Mouse (Mus musculus) midbrain, embryonic 13.5 days (tissue): ENCODE results near the gene Nhej1. TPM values are rescaled to one million over a fixed set of nuclear protein-coding genes. Genes with fewer than 3 reads are reported as not detected.

ENCODE experiments used
- ATAC-seq: fragments of 200-750 bp; cut with Nextera tagmentation; 2 replicates; pipeline ENCODE4 v1.8.0; 2017; ENCODE audit warnings: mild to moderate bottlenecking, moderate TSS enrichment, moderate library complexity
- H3K27ac ChIP-seq: fragments of 300-500 bp; sonication (generic); 2 replicates; pipeline ENCODE4 v1.5.1; 2015; ENCODE audit warnings: inconsistent platforms, mild to moderate bottlenecking, moderate library complexity
- H3K27me3 ChIP-seq: fragments of 300-500 bp; sonication (generic); 2 replicates; pipeline ENCODE4 v1.6.1; 2015; ENCODE audit warnings: mild to moderate bottlenecking, inconsistent platforms
- H3K36me3 ChIP-seq: fragments of 300-500 bp; sonication (generic); 2 replicates; pipeline ENCODE4 v1.6.1; 2015; ENCODE audit warnings: mild to moderate bottlenecking, inconsistent platforms
- H3K4me1 ChIP-seq: fragments of 300-500 bp; sonication (generic); replicated peaks from 2 replicates; pipeline ENCODE4 v1.6.1; 2015; ENCODE audit warnings: inconsistent platforms
- H3K4me2 ChIP-seq: fragments of 300-500 bp; sonication (generic); replicated peaks from 2 replicates; pipeline ENCODE4 v1.6.1; 2015; ENCODE audit warnings: moderate library complexity, mild to moderate bottlenecking, inconsistent platforms
- H3K4me3 ChIP-seq: fragments of 300-500 bp; sonication (generic); replicated peaks from 2 replicates; pipeline ENCODE4 v1.5.1; 2015; ENCODE audit warnings: mild to moderate bottlenecking, inconsistent platforms
- H3K9ac ChIP-seq: fragments of 300-500 bp; sonication (generic); replicated peaks from 2 replicates; pipeline ENCODE4 v1.6.1; 2015; ENCODE audit warnings: mild to moderate bottlenecking, inconsistent platforms
- H3K9me3 ChIP-seq: fragments of 300-500 bp; sonication (generic); 2 replicates; pipeline ENCODE4 v1.6.1; 2016; ENCODE audit warnings: mild to moderate bottlenecking, inconsistent platforms
- WGBS: fragments of 180-500 bp; shearing (Covaris S2); methylation state at CpG from one replicate; pipeline ENCODE4 v1.1.7; 2015; 5-methylcytosine and 5-hydroxymethylcytosine counted together
- polyA plus RNA-seq: library from polyadenylated mRNA; unstranded; fragments of >200 nt; fragmentation: Nextera tagmentation; extraction: Ambion mirVana; gene quantifications from 2 replicates; pipeline ENCODE4 v1.2.1, GENCODE M21; 2015

Nhej1 gene
- polyA plus RNA-seq, 1 experiment from 2014 or later: 8.7 TPM

- Histone ChIP-seq H3K9ac (0 out of 2 replicates have a peak overlapping the region, but pooled peaks have one; percentile 28), H3K9me3 (no peaks in the 10 kb centered on the region), H3K4me3 (no peak overlapping the region), H3K4me2 (peak overlapping the region; percentile 44), H3K4me1 (peaks cover 6% of the 10 kb centered on the region), H3K27ac (no peak overlapping the region), H3K36me3 (no peaks in the 10 kb centered on the region), H3K27me3 (no peaks in the 10 kb centered on the region; the same call in 1 of the 2 replicates)
- 20% methylated on average over 16 of the region's 16 CpGs for WGBS
- peak; percentile 55; the same call in 1 of the 2 replicates for ATAC-seq
Measured at GRCm38 (mm10) chr1:74964494-74965215, 160.3 kb downstream of the Nhej1 start.

GRCm38 (mm10) chr1:74962853-74963227, 162.2 kb downstream of the Nhej1 start:
- Histone ChIP-seq H3K36me3 (no peaks in the 10 kb centered on the region), H3K27ac (no peak overlapping the region), H3K4me1 (peaks cover 6% of the 10 kb centered on the region), H3K9me3 (no peaks in the 10 kb centered on the region), H3K27me3 (peaks cover 12% of the 10 kb centered on the region), H3K9ac (no peak overlapping the region), H3K4me3 (no peak overlapping the region), H3K4me2 (no peak overlapping the region)
- no peak for ATAC-seq
- 91% methylated on average over 5 of the region's 5 CpGs for WGBS

- no peaks in the 10 kb centered on the region for H3K36me3 ChIP-seq
- no peak overlapping the region for H3K4me3 ChIP-seq
- H3K4me2 ChIP-seq: no peak overlapping the region
- peaks cover 6% of the 10 kb centered on the region for H3K4me1 ChIP-seq
- no peak overlapping the region for H3K9ac ChIP-seq
- no peak overlapping the region for H3K27ac ChIP-seq
- 76% methylated on average over 5 of the region's 5 CpGs for WGBS
- ATAC-seq: no peak
- peaks cover 17% of the 10 kb centered on the region for H3K27me3 ChIP-seq
- no peaks in the 10 kb centered on the region for H3K9me3 ChIP-seq
Measured at GRCm38 (mm10) chr1:74962126-74962852, 162.7 kb downstream of the Nhej1 start.

GRCm38 (mm10) chr1:74961722-74962121, 163.3 kb downstream of the Nhej1 start:
- peaks cover 6% of the 10 kb centered on the region for H3K4me1 ChIP-seq
- WGBS: 90% methylated on average over 7 of the region's 7 CpGs
- no peak overlapping the region for H3K9ac ChIP-seq
- no peak for ATAC-seq
- H3K27me3 ChIP-seq: peaks cover 22% of the 10 kb centered on the region
- H3K27ac ChIP-seq: no peak overlapping the region
- H3K4me3 ChIP-seq: no peak overlapping the region
- H3K9me3 ChIP-seq: no peaks in the 10 kb centered on the region
- no peaks in the 10 kb centered on the region for H3K36me3 ChIP-seq
- no peak overlapping the region for H3K4me2 ChIP-seq

GRCm38 (mm10) chr1:74960059-74960458, 164.9 kb downstream of the Nhej1 start:
- H3K36me3 ChIP-seq: no peaks in the 10 kb centered on the region
- no peak overlapping the region for H3K27ac ChIP-seq
- H3K4me1 ChIP-seq: peaks cover 5% of the 10 kb centered on the region
- no peak for ATAC-seq
- no peaks in the 10 kb centered on the region for H3K9me3 ChIP-seq
- WGBS: 89% methylated on average over 7 of the region's 7 CpGs
- peaks cover 34% of the 10 kb centered on the region for H3K27me3 ChIP-seq
- H3K4me3 ChIP-seq: no peak overlapping the region
- H3K9ac ChIP-seq: no peak overlapping the region
- no peak overlapping the region for H3K4me2 ChIP-seq

- H3K36me3 ChIP-seq: no peaks in the 10 kb centered on the region
- H3K4me1 ChIP-seq: peaks cover 42% of the 10 kb centered on the region
- H3K27ac ChIP-seq: no peak within 1 kb of the TSS
- under 1% methylated on average over 55 of the region's 55 CpGs for WGBS
- peak within 1 kb of the TSS; percentile 39 for H3K4me3 ChIP-seq
- no peaks in the 10 kb centered on the region for H3K9me3 ChIP-seq
- H3K27me3 ChIP-seq: peaks cover 94% of the 10 kb centered on the region
- H3K9ac ChIP-seq: peak within 1 kb of the TSS; percentile 39; the same call in 1 of the 2 replicates
- 0 out of 2 replicates have a peak, but pooled peaks have one; percentile 4 for ATAC-seq
- H3K4me2 ChIP-seq: peak within 1 kb of the TSS; percentile 59
Measured at GRCm38 (mm10) chr1:74951556-74952210, 173.3 kb downstream of the Nhej1 start, which contains the start of gene Ihh. Ihh (minus strand) TSS chr1:74951672.

- peak overlapping the region; percentile 39 for H3K4me3 ChIP-seq
- no peaks in the 10 kb centered on the region for H3K9me3 ChIP-seq
- H3K27ac ChIP-seq: no peak overlapping the region
- 2% methylated on average over 82 of the region's 84 CpGs for WGBS
- peaks cover 42% of the 10 kb centered on the region for H3K4me1 ChIP-seq
- H3K4me2 ChIP-seq: peak overlapping the region; percentile 59
- no peaks in the 10 kb centered on the region for H3K36me3 ChIP-seq
- H3K9ac ChIP-seq: peak overlapping the region; percentile 39; the same call in 1 of the 2 replicates
- ATAC-seq: 0 out of 2 replicates have a peak, but pooled peaks have one; percentile 5
- peaks cover 97% of the 10 kb centered on the region for H3K27me3 ChIP-seq
Measured at GRCm38 (mm10) chr1:74950576-74951490, 174.2 kb downstream of the Nhej1 start.

- Histone ChIP-seq H3K36me3 (no peaks in the 10 kb centered on the region), H3K9me3 (no peaks in the 10 kb centered on the region), H3K4me1 (peaks cover 42% of the 10 kb centered on the region), H3K27me3 (peaks cover 98% of the 10 kb centered on the region), H3K4me3 (peak overlapping the region; percentile 39; the same call in 1 of the 2 replicates), H3K9ac (no peak overlapping the region), H3K27ac (no peak overlapping the region), H3K4me2 (peak overlapping the region; percentile 59)
- no peak for ATAC-seq
- WGBS: 5% methylated on average over 16 of the region's 16 CpGs
Measured at GRCm38 (mm10) chr1:74950066-74950465, 174.9 kb downstream of the Nhej1 start.

GRCm38 (mm10) chr1:74949666-74950050, 175.3 kb downstream of the Nhej1 start:
- H3K36me3 ChIP-seq: no peaks in the 10 kb centered on the region
- H3K9ac ChIP-seq: no peak overlapping the region
- no peak for ATAC-seq
- H3K27me3 ChIP-seq: peaks cover 97% of the 10 kb centered on the region
- no peaks in the 10 kb centered on the region for H3K9me3 ChIP-seq
- H3K4me3 ChIP-seq: no peak overlapping the region; the same call in 1 of the 2 replicates
- no peak overlapping the region for H3K27ac ChIP-seq
- WGBS: 5% methylated on average over 24 of the region's 24 CpGs
- peaks cover 42% of the 10 kb centered on the region for H3K4me1 ChIP-seq
- H3K4me2 ChIP-seq: 0 out of 2 replicates have a peak overlapping the region, but pooled peaks have one; percentile 5

- Histone ChIP-seq H3K4me1 (peaks cover 42% of the 10 kb centered on the region), H3K4me3 (peak overlapping the region; percentile 30), H3K9me3 (no peaks in the 10 kb centered on the region), H3K4me2 (peak overlapping the region; percentile 49), H3K9ac (no peak overlapping the region), H3K36me3 (no peaks in the 10 kb centered on the region), H3K27ac (no peak overlapping the region), H3K27me3 (peaks cover 98% of the 10 kb centered on the region)
- peak; percentile 76 for ATAC-seq
- 2% methylated on average over 20 of the region's 20 CpGs for WGBS
Measured at GRCm38 (mm10) chr1:74948784-74949665, 176.0 kb downstream of the Nhej1 start.
